Mouse (Mus musculus) T-helper 1 cell (primary cell): ENCODE measurements at regions not wholly inside any gene's neighbourhood (a gene's known extent, or its start where the extent isn't known, plus 50 kb on each side); places are given as distances from the start of the nearest gene placed in this dataset.

Experiments used
- in situ Hi-C: fragments of 300-600 bp; cut with MboI, MseI; formaldehyde crosslinking; loops from one replicate; pipeline ENCODE4 v1.15.1; 2025; ENCODE audit warnings: high pct_unique_total_duplicates

DNA sequence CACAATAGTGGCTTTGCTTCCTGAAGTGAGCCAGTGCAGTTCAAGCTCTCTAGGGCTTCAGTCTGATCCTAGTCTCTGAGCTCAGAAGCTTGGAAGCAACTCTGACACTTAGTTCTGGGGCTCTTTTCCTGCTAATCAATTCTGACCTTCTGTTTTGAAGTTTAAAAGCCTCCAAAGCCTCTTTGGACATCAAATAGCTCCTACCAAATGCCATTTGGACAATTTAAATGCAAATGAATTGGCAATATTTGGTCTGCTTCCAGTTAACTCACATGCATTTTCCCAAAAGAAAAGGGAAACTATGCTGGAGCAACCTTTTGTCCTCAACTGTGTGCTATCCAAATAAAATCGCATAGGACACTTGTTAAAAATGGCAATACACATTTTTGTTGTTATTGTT is 968.7 kb downstream of the Tlr4 start:
- in situ Hi-C loops, result no loop called here
